Mouse (Mus musculus): Measurements from ENCODE around the gene Fam163a.

The Fam163a gene

DNA sequence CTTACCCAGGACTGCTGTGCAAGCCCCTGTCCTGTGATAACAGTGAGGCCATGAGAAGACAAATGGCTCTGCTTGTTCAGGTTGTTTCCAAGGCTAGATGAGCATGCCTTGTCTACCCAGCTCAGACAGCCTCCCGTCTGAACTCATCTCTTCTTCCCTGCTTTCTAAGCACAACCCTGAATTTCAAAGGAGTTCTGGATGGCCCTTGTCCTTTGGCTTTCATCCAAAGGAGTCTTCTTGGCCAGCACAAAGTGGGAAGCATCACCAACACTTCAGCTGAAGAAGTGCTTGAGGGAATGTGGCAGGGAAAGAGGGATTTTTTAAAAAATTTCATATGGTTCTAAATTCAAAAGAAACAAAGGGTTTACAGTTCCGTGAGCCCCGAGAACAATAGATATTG, 3.8 kb downstream of the Fam163a start:
- no peak for DNase-seq (ENCODE audit: low spot score)

DNA sequence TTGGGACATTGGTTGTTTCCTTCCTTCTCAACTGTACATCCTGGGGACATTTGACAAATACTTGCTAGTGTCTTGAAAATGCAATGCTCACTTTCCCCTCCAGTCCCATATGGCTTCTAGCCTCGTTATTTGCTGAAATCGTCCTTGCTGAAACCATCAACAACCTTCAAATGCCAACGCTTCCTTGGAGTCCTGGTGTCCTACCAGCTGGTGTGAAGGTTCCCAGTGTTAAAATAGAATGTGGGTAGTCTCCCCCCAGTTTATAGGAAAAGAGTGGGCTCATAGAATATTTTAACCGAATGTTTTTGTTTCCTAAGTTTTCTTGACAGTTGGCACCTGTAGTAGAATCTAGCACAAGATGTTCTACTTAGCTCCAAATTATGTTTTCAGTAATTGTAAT, 7.2 kb downstream of the Fam163a start:
- DNase-seq (ENCODE audit: low spot score), result no peak

DNA sequence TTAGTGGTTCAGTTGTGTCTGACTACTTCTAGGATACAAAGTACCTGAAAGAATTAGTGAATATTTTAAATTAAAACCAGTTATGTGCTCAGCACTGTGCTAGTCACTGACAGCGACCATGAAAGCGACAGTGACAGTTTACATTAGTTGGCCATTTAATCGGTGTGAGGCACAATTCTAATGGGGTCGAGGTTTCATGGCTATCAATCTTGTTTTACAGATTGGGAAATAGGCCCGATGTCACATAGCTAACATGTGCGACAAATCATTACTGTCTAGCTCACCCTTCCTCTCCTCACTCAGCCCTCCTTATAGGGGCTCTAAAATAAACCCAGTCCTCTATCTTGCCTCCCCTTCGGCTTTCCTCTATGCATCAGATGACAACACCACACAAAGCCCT, 11.5 kb downstream of the Fam163a start:
- DNase-seq (ENCODE audit: low spot score), result no peak

DNA sequence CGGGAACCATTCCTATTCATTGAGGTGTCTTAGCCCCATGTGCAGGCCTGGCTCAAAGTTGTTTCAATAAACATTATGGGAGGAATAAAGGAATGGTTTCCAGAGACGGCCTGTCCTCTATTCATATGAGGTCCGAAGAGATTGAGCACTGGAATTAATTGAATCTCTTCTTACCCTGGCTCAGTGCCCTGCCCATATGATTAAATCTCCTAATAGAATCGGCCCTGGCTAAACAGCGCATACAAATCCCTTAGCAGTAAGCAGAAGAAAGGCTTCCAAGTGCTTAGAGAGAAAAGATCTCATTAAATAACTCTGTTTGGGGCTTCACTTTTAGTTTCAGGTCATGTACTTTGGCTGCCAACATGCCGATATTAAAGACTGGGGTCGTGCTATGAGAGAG, 12.0 kb downstream of the Fam163a start:
- DNase-seq (ENCODE audit: low spot score), result no peak

DNA sequence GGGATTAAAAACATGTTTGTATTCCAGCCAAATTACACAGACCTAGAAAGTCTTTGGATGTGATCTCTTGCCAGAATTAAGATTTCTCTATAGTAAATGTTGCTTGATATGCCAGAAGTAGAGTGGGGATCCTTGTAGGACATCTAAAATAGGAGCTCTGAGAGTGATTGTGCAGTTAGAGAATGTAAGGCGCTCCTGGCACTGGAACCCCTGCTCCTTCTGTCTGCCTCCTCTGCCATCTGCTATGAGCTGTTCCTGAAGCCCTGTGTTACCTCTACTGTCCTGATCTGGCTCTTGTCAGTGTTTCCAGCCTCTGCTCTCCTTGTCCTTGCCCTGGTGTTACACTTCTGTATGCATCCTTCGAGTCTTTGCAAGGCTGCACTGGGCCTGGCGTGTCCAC, 18.2 kb downstream of the Fam163a start:
- no peak for DNase-seq (ENCODE audit: low spot score)

DNA sequence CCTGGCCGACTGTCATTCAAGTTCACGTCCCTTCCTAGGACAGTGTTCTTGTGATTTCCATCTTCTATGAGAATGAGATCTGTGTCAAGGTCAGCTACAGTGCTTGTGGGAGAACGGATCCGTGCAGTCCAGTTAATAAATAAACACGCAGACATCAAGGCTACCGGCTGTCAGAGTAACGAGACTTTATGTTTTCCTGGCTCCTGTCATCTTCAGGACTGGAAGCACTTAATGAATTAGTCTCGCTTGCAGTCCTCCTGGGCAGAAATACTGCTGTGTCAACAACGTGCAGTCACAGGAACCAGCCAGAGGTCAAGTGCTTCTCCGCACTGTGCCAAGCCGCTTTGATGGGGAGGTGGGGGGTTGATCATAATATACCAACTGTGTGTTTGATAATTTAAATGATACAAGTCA, 20.7 kb downstream of the Fam163a start:
- DNase-seq (ENCODE audit: low spot score), result no peak

DNA sequence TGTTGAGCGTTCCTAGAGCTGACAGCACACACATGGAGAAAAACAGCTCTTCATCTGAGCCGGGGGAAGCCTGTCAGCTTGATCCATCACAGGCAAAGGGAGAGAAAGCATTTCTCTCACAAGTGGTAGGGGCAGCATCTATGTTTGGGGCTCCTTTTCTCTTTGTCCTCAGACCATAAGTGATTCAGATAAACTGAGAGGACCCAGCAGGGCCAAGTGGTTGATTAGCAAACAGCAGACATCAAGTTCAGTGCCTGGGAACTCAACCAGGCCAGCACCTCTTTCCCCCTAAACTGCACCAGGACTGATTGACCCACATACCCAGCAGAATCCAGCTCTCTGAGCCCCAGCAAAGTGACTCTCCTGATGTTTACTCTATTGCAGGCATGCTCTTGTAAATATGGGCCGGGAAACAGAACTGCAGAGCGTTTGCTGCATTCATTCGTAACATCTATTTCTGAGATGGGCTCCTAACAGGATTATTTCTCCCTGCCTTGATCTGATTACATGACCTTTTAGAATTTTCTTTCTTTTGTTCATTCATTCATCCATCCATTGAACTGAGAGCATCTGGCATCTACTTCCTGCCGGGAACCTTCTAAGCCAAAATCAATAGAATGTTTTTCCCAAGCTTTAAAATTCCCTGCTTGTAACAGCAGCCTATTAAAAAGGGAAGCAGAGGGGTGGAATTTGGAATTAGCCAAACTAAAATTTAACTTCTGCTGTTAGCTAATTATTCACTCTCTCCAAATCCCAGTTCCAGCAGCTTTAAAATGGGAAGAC, 21.5 kb downstream of the Fam163a start:
- DNase-seq (ENCODE audit: low spot score), result no peak

DNA sequence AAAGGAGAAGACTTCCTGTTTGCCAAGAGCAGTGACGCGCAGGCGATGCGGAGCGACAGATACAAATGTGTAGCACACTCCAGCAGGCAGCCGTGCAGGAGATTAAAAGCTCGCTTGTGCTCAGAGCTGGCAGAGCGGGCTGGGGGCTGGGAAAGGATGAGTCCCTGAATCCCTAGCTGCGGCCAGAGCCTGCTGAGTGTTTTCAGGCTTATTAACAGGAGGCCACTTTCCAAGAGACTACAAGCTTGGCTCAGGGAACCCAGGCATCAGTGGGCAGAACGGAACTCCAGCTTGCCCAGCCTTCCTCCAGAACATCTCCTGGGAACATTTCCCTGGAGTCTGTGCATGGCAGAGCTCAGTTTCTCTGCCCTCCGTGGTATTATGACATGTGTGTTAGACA, 25.0 kb downstream of the Fam163a start:
- DNase-seq (ENCODE audit: low spot score), result no peak

DNA sequence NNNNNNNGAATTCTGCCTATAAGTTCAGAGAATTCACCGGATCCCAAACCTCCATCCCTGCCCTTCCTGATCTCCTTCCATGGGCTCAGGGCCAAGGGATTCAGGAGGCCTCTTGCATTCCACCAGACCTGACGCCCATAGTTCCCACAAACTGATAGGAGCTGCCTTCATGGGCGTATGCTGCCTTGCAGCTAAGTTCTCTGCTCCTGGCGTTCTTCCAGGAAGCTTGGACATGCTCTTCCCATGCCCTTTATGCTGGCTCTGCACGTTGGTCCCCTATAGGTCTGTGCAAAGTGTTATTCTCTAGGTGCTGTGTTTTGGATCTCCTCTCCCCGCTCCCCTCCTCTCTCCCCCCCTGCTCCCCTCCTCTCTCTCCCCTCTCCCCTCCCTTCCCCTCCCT, 36.1 kb downstream of the Fam163a start:
- peak; percentile 23 for DNase-seq (ENCODE audit: low spot score)

DNA sequence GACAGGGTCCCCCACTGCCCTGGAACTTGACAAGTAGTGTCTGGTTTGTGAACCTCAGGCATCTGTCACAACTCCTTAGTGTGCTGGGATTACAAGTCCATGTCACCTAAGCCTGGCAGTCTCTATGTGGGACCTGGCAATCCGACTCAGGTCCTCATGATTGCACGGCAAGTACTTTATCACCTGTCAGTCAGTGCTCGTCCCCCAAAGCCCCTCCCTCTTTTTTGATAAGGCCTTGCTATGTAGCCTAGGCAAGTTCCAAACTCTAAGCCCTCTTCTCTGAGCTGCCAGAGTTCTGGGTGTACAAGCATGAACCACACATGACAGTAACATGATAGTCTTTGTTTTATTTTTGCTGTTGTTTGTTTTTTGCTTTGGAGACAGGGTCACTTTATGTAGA, 88.1 kb downstream of the Fam163a start:
- no peak for DNase-seq (ENCODE audit: low spot score)

DNA sequence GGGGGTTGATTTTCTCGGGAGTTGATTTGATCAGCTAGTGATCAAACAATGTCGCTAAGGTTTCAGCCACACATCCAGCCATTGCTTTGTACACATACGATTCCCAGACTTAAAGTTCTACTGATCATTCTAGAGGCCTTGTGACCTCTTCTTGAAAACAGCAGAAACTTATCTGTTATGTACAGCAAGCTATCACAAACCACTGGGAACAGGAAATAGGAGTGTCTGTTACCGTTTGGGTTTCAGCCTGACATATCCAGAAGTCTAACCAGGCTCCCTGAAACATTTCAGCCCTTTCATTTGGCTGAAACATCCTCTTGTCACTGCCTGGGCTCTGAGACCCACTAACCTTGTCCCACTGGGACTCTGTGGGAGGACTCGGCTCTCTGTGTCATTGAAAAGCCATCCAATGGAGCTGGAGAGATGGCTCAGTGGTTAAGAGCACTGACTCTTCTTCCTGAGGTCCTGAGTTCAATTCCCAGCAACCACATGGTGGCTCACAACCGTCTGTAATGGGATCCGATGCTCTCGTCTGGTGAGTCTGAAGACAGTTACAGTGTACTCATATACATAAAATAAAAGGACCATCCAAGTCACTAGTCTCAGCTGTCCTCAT, 90.8 kb downstream of the Fam163a start:
- no peak for DNase-seq (ENCODE audit: low spot score)

DNA sequence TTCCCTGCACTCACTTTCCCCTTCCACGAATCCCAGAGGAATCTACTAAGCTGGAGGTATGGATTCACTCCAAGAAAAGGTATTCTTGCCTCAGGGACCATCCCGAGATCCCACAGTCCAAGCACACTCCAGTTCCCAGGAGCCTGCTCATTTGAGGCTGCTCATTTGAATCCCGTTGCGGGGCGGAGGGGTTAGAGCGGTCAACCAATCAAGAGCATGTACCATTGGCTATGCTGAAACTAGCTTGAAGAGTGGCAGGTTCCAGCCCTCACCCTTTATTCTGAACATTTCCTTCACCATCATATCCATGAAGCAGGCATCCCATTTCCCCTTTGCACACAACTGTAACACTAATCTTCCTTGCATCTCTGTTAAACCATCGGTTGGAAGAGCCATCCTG, 92.7 kb downstream of the Fam163a start:
- no peak for DNase-seq (ENCODE audit: low spot score)

DNA sequence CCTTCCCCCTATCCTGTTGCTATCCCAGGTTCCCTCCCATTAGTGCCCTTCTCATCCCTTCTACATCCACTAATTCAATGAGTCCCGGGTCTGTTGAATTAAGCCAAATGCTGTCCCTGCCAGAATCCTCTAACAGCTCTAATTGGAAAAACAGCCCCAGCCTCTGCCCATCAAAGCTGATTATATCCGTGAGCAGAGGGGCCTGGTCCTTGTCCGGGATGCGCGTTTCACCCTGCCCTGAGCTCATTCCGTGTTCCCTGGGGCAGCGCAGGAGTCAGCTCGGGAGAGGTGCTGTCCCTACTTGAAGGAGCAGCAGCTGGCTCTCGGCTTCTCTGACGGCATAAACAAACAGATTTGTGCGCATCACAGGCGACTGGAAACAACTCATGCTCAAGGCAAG, 93.1 kb downstream of the Fam163a start:
- DNase-seq (ENCODE audit: low spot score), result no peak

DNA sequence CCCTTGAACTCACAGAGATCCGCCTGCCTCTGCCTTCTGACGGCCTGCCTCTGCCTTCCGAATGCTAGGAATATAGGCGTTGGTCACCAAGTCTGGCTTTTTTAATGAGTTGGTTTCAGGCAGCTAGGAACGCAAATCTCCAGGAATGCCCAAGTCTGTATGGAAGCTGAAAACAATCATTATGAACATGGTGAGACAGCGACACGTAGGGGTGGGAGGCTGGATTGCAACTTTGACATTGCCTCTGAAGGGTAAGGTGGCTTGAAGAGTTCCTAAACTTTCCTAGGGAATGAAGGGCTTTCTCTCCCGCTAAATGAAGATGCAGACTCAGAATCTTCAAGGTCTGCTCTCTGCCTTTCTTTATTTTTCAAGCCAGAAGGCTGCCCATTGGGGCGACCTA, 93.7 kb downstream of the Fam163a start:
- no peak for DNase-seq (ENCODE audit: low spot score)

DNA sequence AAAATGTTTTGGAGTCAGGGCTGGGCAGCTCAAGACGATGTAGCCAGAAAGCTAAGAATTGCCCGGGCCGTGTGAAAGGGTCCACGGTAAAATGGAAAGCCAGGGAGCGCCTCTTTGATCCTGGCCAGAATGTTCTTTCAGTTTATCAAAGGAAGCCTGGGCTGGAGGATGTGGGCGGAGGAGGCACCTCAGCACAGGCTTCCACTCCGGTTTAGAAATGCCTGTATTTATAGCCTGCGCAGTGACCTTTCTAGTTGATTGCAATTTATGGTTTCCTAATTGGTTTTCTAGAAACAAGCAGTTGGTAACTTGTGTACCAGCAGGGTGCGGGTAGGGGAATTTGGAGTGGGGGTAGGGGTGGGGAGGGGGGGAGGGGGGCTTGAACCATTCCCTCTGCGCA, 96.4 kb downstream of the Fam163a start:
- no peak for DNase-seq (ENCODE audit: low spot score)

DNA sequence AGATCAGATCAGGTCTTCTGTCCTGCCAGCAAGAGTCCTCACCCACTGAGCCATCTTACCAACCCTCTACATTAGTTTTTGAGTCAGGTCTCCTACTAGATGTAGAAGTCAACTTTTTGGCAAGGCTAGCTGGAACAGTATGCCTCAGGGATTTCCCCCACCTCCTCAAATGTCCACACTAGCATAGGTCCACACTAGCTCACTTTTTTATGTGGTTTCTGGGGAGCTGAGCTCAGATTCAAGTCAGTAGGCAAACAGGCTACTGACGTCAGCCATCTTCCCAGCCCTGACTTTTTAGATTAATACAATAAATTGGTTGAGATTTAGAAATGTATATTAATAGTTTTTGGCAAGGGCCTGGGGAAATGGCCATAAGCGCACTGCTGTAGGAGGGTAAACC, 97.4 kb downstream of the Fam163a start:
- no peak for DNase-seq (ENCODE audit: low spot score)

DNA sequence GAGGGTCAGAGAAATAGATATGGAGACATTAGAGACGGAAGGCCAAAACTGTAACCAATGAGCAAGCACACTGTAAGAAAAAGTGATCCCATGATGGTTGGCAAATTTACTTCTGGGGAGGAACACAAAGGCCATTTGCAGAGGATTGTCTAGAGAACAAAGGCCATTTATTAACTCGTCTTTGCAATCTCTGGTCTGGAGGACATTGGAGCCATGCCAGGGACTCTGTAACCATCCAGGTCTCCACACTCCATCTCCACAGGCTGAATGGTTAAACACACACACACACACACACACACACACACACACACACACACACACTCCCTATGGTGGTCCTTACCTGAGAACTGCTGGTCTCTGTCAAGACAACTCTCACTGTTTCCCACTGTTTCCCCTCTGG, 99.4 kb downstream of the Fam163a start:
- no peak for DNase-seq (ENCODE audit: low spot score)

DNA sequence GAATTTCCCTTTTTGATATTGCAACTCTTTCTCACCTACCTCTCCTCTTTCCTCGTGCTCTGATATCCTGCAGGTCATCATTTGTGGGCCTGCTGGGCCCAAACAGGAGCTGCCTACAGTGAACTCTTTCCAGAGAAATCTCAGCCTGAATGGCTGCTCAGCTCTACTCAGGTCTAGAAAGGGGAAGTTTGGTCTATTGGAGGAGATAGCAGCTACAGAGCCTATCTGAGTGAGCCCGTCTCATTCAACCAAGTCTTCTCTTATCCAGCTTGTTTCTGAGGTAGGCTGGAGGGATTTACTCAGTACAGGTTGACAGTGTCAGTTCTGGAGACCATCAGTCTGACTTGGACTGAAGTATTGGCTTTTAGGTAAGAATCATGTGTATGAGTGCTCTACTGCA, 101.1 kb downstream of the Fam163a start:
- no peak for DNase-seq (ENCODE audit: low spot score)

DNA sequence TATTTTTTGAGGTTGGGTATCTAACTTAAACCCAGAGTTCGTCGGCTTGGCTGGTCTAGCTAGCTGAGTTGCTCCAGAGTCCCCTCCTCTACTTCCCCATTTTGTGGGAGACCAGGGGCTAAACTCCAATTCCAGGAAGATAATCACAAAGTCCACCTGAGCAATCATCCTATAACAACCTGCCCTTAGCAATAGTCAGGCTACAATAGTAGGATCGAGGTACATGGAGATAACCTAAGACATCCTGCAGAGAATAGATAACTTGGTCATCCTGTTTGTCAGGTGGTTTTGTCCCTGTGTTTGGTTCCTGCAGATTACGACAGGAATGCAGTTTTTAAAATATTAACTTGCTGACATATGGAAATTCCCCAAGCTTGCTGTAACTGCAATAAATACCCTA, 113.0 kb downstream of the Fam163a start:
- DNase-seq (ENCODE audit: low spot score), result no peak

DNA sequence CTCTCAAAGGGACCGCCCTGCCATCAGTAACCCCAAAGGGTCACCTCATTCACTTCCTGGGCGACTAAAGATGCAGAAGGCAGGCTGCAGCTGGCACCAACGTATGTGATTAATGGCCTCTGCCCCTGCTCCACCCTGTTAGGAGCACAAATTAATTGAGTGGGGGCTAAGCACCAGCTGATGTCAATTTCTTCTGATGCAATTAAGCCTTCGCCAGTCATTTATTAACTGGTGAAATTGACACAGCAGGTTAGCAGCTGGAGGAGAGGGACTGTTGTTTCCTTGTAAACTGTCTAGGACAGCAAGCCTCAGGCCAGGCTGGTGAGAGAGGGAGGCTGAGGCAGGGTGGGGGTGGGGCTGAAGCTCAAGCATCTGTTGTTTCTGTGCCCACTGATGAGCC, 114.8 kb downstream of the Fam163a start:
- DNase-seq (ENCODE audit: low spot score), result no peak

DNA sequence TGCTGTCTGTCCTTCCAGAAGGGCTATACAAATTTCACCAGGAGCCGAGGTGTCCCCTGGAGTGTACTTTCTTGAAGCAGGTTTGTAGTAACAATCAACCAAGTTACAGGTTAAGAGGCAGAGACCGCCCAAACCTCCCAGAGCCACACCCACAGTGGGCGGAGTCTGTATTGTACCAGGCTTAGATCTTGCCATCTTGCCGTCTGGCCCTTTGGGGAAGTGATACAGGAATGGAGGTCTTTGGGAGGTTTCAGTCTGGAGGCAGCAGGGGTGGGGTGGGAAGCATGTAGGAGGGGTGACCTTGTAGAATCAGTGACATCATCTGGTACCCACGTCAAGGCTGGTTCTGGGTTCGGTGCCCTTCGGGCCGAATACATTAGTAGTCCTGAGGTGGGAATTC, 115.3 kb downstream of the Fam163a start:
- DNase-seq (ENCODE audit: low spot score), result no peak

DNA sequence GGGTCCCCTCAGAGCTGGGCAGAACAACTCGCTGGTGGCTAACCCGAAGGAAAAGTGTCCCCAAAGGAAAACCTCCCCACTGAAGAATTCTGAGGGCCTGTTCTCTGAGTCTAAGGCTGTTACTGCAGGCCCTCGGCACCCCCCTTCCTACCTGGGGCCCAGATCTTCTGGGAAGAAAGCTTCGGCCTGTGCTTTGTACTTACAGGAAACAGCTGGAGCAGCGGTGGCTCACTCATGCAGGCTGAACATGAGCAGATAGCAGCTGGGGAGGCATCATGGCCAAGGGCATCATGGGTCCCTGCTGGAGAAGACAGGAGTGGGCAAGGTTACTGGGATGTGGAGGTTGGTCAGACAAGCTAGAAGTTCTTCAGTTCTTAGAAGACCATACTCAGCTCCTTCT, 117.2 kb downstream of the Fam163a start:
- no peak for DNase-seq (ENCODE audit: low spot score)

DNA sequence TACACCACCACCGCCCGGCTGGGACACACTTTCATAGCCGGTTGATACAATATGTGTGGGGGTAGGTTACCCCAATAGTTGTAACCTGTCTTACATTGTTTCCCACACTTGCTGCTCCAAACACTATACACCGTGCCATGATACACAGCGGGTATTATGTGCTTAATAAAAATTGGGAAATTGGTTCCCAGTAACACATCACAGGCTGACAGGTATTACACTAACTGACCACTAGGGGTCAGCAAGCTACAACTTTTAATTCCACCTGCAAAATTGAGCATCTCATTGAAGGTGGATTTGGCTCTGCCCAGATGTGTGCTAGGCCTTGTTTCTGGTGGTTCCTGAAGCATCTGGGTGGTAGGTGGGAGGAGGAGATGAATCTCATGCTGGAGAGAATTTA, 119.1 kb downstream of the Fam163a start:
- DNase-seq (ENCODE audit: low spot score), result peak; percentile 73

DNA sequence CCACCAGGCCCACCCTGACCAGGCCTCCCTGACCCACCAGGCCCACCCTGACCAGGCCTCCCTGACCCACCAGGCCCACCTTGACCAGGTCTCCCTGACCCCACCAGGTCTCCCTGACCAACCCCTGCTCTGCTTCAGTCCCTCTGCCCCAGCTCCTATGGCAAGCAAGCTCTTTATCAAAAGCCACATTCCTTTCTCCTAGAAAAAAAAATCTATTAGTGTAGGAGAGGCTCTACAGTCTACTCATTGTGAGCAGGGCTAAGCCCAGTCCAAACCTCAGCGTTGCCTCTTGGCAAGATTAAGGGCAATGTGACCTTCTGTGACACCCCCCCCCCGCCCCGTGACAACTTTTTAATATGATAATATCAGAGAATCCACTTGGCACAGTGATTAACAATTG, 120.2 kb downstream of the Fam163a start:
- DNase-seq (ENCODE audit: low spot score), result no peak
